In the genomic region with DNA sequence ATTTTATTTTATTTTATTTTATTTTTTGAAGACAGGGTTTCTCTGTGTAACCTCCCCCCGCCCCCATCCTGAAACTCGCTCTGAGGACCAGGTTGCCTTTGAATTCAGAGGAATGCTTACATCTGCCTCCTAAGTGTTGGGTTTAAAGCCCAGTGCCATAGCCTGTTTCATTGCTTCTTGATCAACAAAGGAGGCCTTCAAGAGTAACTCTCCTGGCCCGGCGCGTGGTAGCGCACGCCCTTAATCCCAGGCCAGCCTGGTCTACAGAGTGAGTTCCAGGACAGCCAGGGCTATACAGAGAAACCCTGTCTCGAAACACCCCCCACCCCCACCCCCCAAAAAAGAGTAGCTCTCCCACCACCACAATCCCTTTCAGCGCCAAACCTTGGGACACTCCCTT, we compare ENCODE assay signal across 8 mouse cellular contexts. TPM values are rescaled to one million over a fixed set of nuclear protein-coding genes. Genes with fewer than 3 reads are reported as not detected.
A peak's percentile ranks its signal among the peaks of the same experiment; 100 is the strongest.
DNase-seq lines count a peak whose midpoint lies in the region; ATAC-seq and TF ChIP-seq lines count a peak whose summit lies in the region.
"Had no signal": no experiment of that assay in that cellular context is flagged by ENCODE, and none has a peak within 500 bp of the region (broad histone marks: within the 10 kb centered on the region; RNA-seq: fewer than 3 reads in every experiment).

No protein-coding gene starts in this region.

- TF ChIP-seq EP300 in stomach, postnatal 0 days (optimal IDR thresholded peaks at IDR 0.05) = no peak

- H3K9me3 ChIP-seq in heart, embryonic 13.5 days = no peaks in the 10 kb centered on the region
- no peaks in the 10 kb centered on the region for H3K9me3 ChIP-seq in lung, embryonic 16.5 days (ENCODE audit: control insufficient read depth, low read length)
- no peaks in the 10 kb centered on the region for H3K9me3 ChIP-seq in intestine, embryonic 15.5 days
- no peaks in the 10 kb centered on the region for H3K9me3 ChIP-seq in stomach, postnatal 0 days (ENCODE audit: control insufficient read depth, low read length)

- H3K4me3 ChIP-seq in heart, embryonic 13.5 days = no peak overlapping the region
- peak overlapping the region; percentile 75; the same call in 1 of the 2 replicates for H3K4me3 ChIP-seq in lung, embryonic 16.5 days (ENCODE audit: low read length)
- no peak overlapping the region for H3K4me3 ChIP-seq in intestine, embryonic 15.5 days (replicated peaks)
- peak overlapping the region; percentile 76 for H3K4me3 ChIP-seq in stomach, postnatal 0 days (ENCODE audit: low read depth, low read length)

- no peaks in the 10 kb centered on the region for H3K27me3 ChIP-seq in heart, embryonic 13.5 days (replicated peaks)
- H3K27me3 ChIP-seq in lung, embryonic 16.5 days (ENCODE audit: control insufficient read depth, insufficient read depth, low read depth, low read length) = no peaks in the 10 kb centered on the region
- H3K27me3 ChIP-seq in intestine, embryonic 15.5 days (replicated peaks) = no peaks in the 10 kb centered on the region
- H3K27me3 ChIP-seq in stomach, postnatal 0 days (ENCODE audit: control insufficient read depth, insufficient read depth, low read length) = no peaks in the 10 kb centered on the region

- H3K4me2 ChIP-seq in heart, embryonic 13.5 days = peak overlapping the region; percentile 86
- peak overlapping the region; percentile 87 for H3K4me2 ChIP-seq in lung, embryonic 16.5 days (ENCODE audit: low read depth, low read length)
- H3K4me2 ChIP-seq in intestine, embryonic 15.5 days (replicated peaks) = peak overlapping the region; percentile 92; the same call in 1 of the 2 replicates
- H3K4me2 ChIP-seq in stomach, postnatal 0 days (replicated peaks; ENCODE audit: low read depth) = peak overlapping the region; percentile 86; the same call in 1 of the 2 replicates

- intact Hi-C loops in heart, postnatal 25 days (cut with DNase I) = loop anchor here (5.0 kb wide), 1 partner anchor 268 kb away; the partner anchor contains the start of gene Bcl10

- H3K27ac ChIP-seq in heart, embryonic 13.5 days (replicated peaks) = peak overlapping the region; percentile 96; the same call in 1 of the 2 replicates
- H3K27ac ChIP-seq in lung, embryonic 16.5 days (ENCODE audit: low read length) = no peak overlapping the region
- no peak overlapping the region for H3K27ac ChIP-seq in intestine, embryonic 15.5 days
- H3K27ac ChIP-seq in stomach, postnatal 0 days (replicated peaks) = peak overlapping the region; percentile 97; the same call in 1 of the 2 replicates

- no peak for DNase-seq in heart, postnatal 25 days (ENCODE audit: low spot score)
- no peak for DNase-seq in lung, postnatal 10 days
- DNase-seq in stomach, postnatal 0 days (ENCODE audit: low spot score) = no peak
- no peak for DNase-seq in Muller cell, postnatal 12 days (ENCODE audit: inconsistent ontology term)
- DNase-seq: thymus, postnatal 14 days had no signal

- peaks cover 7% of the 10 kb centered on the region for H3K36me3 ChIP-seq in heart, embryonic 13.5 days
- H3K36me3 ChIP-seq in lung, embryonic 16.5 days (ENCODE audit: control insufficient read depth, insufficient read depth, low read length) = no peaks in the 10 kb centered on the region
- no peaks in the 10 kb centered on the region; the same call in 1 of the 2 replicates for H3K36me3 ChIP-seq in intestine, embryonic 15.5 days
- no peaks in the 10 kb centered on the region for H3K36me3 ChIP-seq in stomach, postnatal 0 days (ENCODE audit: control insufficient read depth, insufficient read depth, low read length)

- H3K4me1 ChIP-seq in heart, embryonic 13.5 days = peaks cover 51% of the 10 kb centered on the region
- peaks cover 26% of the 10 kb centered on the region for H3K4me1 ChIP-seq in lung, embryonic 16.5 days (replicated peaks; ENCODE audit: control insufficient read depth, insufficient read depth, low read length)
- H3K4me1 ChIP-seq in intestine, embryonic 15.5 days (replicated peaks) = peaks cover 11% of the 10 kb centered on the region
- H3K4me1 ChIP-seq in stomach, postnatal 0 days (replicated peaks; ENCODE audit: control insufficient read depth, insufficient read depth) = no peaks in the 10 kb centered on the region; the same call in 1 of the 2 replicates

- no peak for TF ChIP-seq CTCF in stomach, postnatal 0 days (IDR thresholded peaks at IDR 0.05; ENCODE audit: low read depth)

- peak overlapping the region; percentile 41; the same call in 1 of the 2 replicates for H3K9ac ChIP-seq in heart, embryonic 13.5 days
- no peak overlapping the region; the same call in 1 of the 2 replicates for H3K9ac ChIP-seq in lung, embryonic 16.5 days (ENCODE audit: low read length)
- H3K9ac ChIP-seq in intestine, embryonic 15.5 days = no peak overlapping the region
- H3K9ac ChIP-seq in stomach, postnatal 0 days (ENCODE audit: low read length) = peak overlapping the region; percentile 82; the same call in 1 of the 2 replicates

- WGBS in heart, embryonic 13.5 days = 58% methylated on average over 9 of the region's 9 CpGs
- 80% methylated on average over 9 of the region's 9 CpGs for WGBS in lung, embryonic 16.5 days
- WGBS in intestine, embryonic 15.5 days = 77% methylated on average over 9 of the region's 9 CpGs
- 83% methylated on average over 9 of the region's 9 CpGs for WGBS in stomach, postnatal 0 days

- ATAC-seq in heart, embryonic 13.5 days (ENCODE audit: extremely low read depth, insufficient number of reproducible peaks, low FRiP score, low TSS enrichment) = no peak
- no peak for ATAC-seq in lung, embryonic 16.5 days (ENCODE audit: low read depth)
- ATAC-seq in intestine, embryonic 15.5 days = no peak
- ATAC-seq in stomach, postnatal 0 days (ENCODE audit: low FRiP score, low TSS enrichment) = no peak

RNA-seq across cellular contexts. Expression of gene Ccn1, which starts 4.2 kb away (rescaled TPM):
- 60.0 and 62.1 TPM in 2 replicates for polyA plus RNA-seq in heart, embryonic 13.5 days (2015; fragmentation: Nextera tagmentation; extraction: Ambion mirVana)
- total RNA-seq in heart, postnatal 25 days (2021) = 10 to 100 TPM; 46.8 to 75.2 TPM
- polyA plus RNA-seq in lung, embryonic 16.5 days (2015; fragmentation: Nextera tagmentation; extraction: Ambion mirVana) = 60.1 and 78.3 TPM in 2 replicates
- polyA plus RNA-seq in intestine, embryonic 15.5 days (2015; fragmentation: Nextera tagmentation; extraction: Ambion mirVana) = 48.0 and 50.4 TPM in 2 replicates
- polyA plus RNA-seq in stomach, postnatal 0 days (2015; fragmentation: Nextera tagmentation; extraction: Ambion mirVana) = 78.5 and 84.9 TPM in 2 replicates

Comparison
In these comparisons a context has a peak if more than half of its experiments do, and no peak if none do; other contexts are left out.
1. H3K27ac ChIP-seq: peak in heart, embryonic 13.5 days (single experiment) and stomach, postnatal 0 days (single experiment); none in lung, embryonic 16.5 days (single experiment) and intestine, embryonic 15.5 days (single experiment).
2. H3K4me3 ChIP-seq: peak in lung, embryonic 16.5 days (single experiment) and stomach, postnatal 0 days (single experiment); none in heart, embryonic 13.5 days (single experiment) and intestine, embryonic 15.5 days (single experiment).
3. H3K9ac ChIP-seq: peak in heart, embryonic 13.5 days (single experiment) and stomach, postnatal 0 days (single experiment); none in lung, embryonic 16.5 days (single experiment) and intestine, embryonic 15.5 days (single experiment).
4. Peak in every context shown above with its lines, with median percentiles within 50 percentile points of each other: H3K4me2 ChIP-seq.